Mouse (Mus musculus): ENCODE measurements at regions not wholly inside any gene's neighbourhood (a gene's known extent, or its start where the extent isn't known, plus 50 kb on each side); places are given as distances from the start of the nearest gene placed in this dataset.

- DNase-seq (ENCODE audit: low spot score in 2 of 2) = no peak
- intact Hi-C loops (cut with DNase I) = loop anchor here (1.0 to 5.0 kb wide), 2 partner anchors 264 to 762 kb away; no protein-coding TSS in a partner anchor
Measured at GRCm38 (mm10) chr2:79510485-79511094, 54.0 kb upstream of the Cerkl start.

- intact Hi-C loops (cut with DNase I) = loop anchor here (1.0 to 5.0 kb wide), 2 partner anchors 263 to 761 kb away; no protein-coding TSS in a partner anchor
- no peak for DNase-seq (ENCODE audit: low spot score in 2 of 2)
Measured at GRCm38 (mm10) chr2:79511108-79511507, 54.5 kb upstream of the Cerkl start.

GRCm38 (mm10) chr2:79511676-79512323, 55.2 kb upstream of the Cerkl start:
- DNase-seq (ENCODE audit: low spot score in 2 of 2) = peak; percentile 79 to 81
- intact Hi-C loops (cut with DNase I) = loop anchor here (1.0 to 5.0 kb wide), 3 partner anchors 135 to 761 kb away; no protein-coding TSS in a partner anchor

GRCm38 (mm10) chr2:79512374-79512773, 55.8 kb upstream of the Cerkl start:
- intact Hi-C loops (cut with DNase I) = loop anchor here (2.0 to 5.0 kb wide), 2 partner anchors 134 to 760 kb away; no protein-coding TSS in a partner anchor
- DNase-seq (ENCODE audit: low spot score in 2 of 2) = no peak

- DNase-seq (ENCODE audit: low spot score in 2 of 2) = no peak
- intact Hi-C loops (cut with DNase I) = loop anchor here (2.0 to 5.0 kb wide), 2 partner anchors 133 to 759 kb away; no protein-coding TSS in a partner anchor
Measured at GRCm38 (mm10) chr2:79513726-79514125, 57.1 kb upstream of the Cerkl start.

- intact Hi-C loops (cut with DNase I) = no loop called here
- no peak for DNase-seq (ENCODE audit: low spot score in 2 of 2)
Measured at GRCm38 (mm10) chr2:79518046-79518750, 61.6 kb upstream of the Cerkl start.

- no peak for DNase-seq (ENCODE audit: low spot score in 2 of 2)
- intact Hi-C loops (cut with DNase I) = no loop called here
Measured at GRCm38 (mm10) chr2:79519799-79520449, 63.3 kb upstream of the Cerkl start.

- no peak for DNase-seq (ENCODE audit: low spot score in 2 of 2)
- intact Hi-C loops (cut with DNase I) = no loop called here
Measured at GRCm38 (mm10) chr2:79523441-79523840, 66.9 kb upstream of the Cerkl start.

GRCm38 (mm10) chr2:79527529-79527928, 70.9 kb upstream of the Cerkl start:
- DNase-seq (ENCODE audit: low spot score in 2 of 2) = no peak
- intact Hi-C loops (cut with DNase I) = no loop called here

- intact Hi-C loops (cut with DNase I) = no loop called here
- no peak for DNase-seq (ENCODE audit: low spot score in 2 of 2)
Measured at GRCm38 (mm10) chr2:79528347-79528990, 71.9 kb upstream of the Cerkl start.

GRCm38 (mm10) chr2:79529185-79529584, 72.6 kb upstream of the Cerkl start:
- DNase-seq (ENCODE audit: low spot score in 2 of 2) = no peak
- intact Hi-C loops (cut with DNase I) = no loop called here

GRCm38 (mm10) chr2:79532610-79533160, 76.1 kb upstream of the Cerkl start:
- intact Hi-C loops (cut with DNase I) = no loop called here
- DNase-seq (ENCODE audit: low spot score in 2 of 2) = no peak

GRCm38 (mm10) chr2:79537126-79537875, 80.7 kb upstream of the Cerkl start:
- intact Hi-C loops (cut with DNase I) = no loop called here

GRCm38 (mm10) chr2:79540384-79540783, 83.8 kb upstream of the Cerkl start:
- intact Hi-C loops (cut with DNase I) = no loop called here
- no peak for DNase-seq (ENCODE audit: low spot score in 2 of 2)

More at GRCm38 (mm10) chr2:79537126-79537875, 80.7 kb upstream of the Cerkl start:
- DNase-seq (ENCODE audit: low spot score in 2 of 2) = no peak

- peak in 1 of 2 experiments; percentile 35 for DNase-seq (ENCODE audit: low spot score in 2 of 2)
- intact Hi-C loops (cut with DNase I) = no loop called here
Measured at GRCm38 (mm10) chr2:79542191-79542980, 85.8 kb upstream of the Cerkl start.

- no peak for DNase-seq (ENCODE audit: low spot score in 2 of 2)
- intact Hi-C loops (cut with DNase I) = no loop called here
Measured at GRCm38 (mm10) chr2:79543456-79543855, 86.9 kb upstream of the Cerkl start.

GRCm38 (mm10) chr2:79543948-79544792, 87.6 kb upstream of the Cerkl start:
- DNase-seq (ENCODE audit: low spot score in 2 of 2) = no peak
- intact Hi-C loops (cut with DNase I) = no loop called here

Data from left cerebral cortex, postnatal 25 days (tissue).